Mouse (Mus musculus): ENCODE data around the gene Fn1. TPM values are rescaled to one million over a fixed set of nuclear protein-coding genes. Genes with fewer than 3 reads are reported as not detected.

The Fn1 gene
- polyA plus RNA-seq, 1 experiment from 2014 or later, result 89.2 TPM

- peaks cover 26% of the 10 kb centered on the region for H3K4me1 ChIP-seq
- peak; percentile 99 for ATAC-seq
- peak within 1 kb of the TSS; percentile 82 for H3K9ac ChIP-seq
- H3K27me3 ChIP-seq (replicated peaks), result no peaks in the 10 kb centered on the region
- peak within 1 kb of the TSS; percentile 98 for H3K4me2 ChIP-seq
- H3K4me3 ChIP-seq, result peak within 1 kb of the TSS; percentile 80
- no peaks in the 10 kb centered on the region for H3K9me3 ChIP-seq (replicated peaks)
- peaks cover 39% of the 10 kb centered on the region for H3K36me3 ChIP-seq
- under 1% methylated on average over 54 of the region's 55 CpGs for WGBS (ENCODE audit: insufficient replicate concordance)
- peak within 1 kb of the TSS; percentile 76 for H3K27ac ChIP-seq
Observed at GRCm38 (mm10) chr1:71556688-71557612, 96.0 kb downstream of the Fn1 start, which contains the start of gene Atic. TSS of gene Atic (plus strand) at chr1:71557150.

DNA sequence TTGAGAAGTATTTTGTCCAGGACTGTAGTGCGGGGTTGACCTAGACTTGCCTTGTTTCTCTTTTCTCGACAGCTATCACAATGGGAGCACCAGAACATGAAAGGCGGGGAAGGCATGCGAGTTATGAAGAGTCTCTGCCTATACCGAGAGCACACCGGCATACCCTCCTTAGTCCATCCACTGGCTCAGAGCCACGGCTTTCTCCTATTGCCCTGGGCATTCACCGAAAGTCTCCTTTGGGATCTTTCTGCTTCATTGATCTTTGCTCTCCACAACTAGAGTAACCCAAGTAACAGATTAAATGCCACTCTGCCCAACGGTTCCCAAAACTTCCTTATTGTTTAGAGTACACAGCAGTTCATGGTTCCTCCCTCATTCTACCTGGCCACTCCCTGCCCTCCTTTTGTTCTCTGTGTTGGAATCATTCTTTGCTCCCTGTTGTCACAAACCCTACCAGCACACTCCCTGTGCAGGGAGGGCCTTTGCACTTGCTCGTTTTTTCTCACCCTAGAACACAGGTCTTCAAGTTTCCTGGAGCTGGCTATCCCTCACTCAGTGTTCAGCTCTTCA is 102.3 kb downstream of the Fn1 start:
- no peak for ATAC-seq

GRCm38 (mm10) chr1:71540437-71540836 is 112.6 kb downstream of the Fn1 start:
- no peaks in the 10 kb centered on the region for H3K9me3 ChIP-seq (replicated peaks)
- H3K27me3 ChIP-seq (replicated peaks), result no peaks in the 10 kb centered on the region
- H3K4me3 ChIP-seq, result no peak overlapping the region
- no peaks in the 10 kb centered on the region for H3K36me3 ChIP-seq
- ATAC-seq, result no peak
- H3K4me2 ChIP-seq, result no peak overlapping the region
- H3K4me1 ChIP-seq, result no peaks in the 10 kb centered on the region
- no peak overlapping the region for H3K27ac ChIP-seq
- WGBS (ENCODE audit: insufficient replicate concordance), result 72% methylated on average over 3 of the region's 3 CpGs
- H3K9ac ChIP-seq, result no peak overlapping the region

More for the DNA sequence above, 102.3 kb downstream of the Fn1 start:
- Histone ChIP-seq H3K4me1 (no peaks in the 10 kb centered on the region), H3K4me2 (no peak overlapping the region), H3K36me3 (no peaks in the 10 kb centered on the region), H3K4me3 (no peak overlapping the region), H3K27ac (no peak overlapping the region), H3K9me3 (replicated peaks) (no peaks in the 10 kb centered on the region), H3K27me3 (replicated peaks) (no peaks in the 10 kb centered on the region), H3K9ac (no peak overlapping the region)
- 71% methylated on average over 10 of the region's 10 CpGs for WGBS (ENCODE audit: insufficient replicate concordance)

DNA sequence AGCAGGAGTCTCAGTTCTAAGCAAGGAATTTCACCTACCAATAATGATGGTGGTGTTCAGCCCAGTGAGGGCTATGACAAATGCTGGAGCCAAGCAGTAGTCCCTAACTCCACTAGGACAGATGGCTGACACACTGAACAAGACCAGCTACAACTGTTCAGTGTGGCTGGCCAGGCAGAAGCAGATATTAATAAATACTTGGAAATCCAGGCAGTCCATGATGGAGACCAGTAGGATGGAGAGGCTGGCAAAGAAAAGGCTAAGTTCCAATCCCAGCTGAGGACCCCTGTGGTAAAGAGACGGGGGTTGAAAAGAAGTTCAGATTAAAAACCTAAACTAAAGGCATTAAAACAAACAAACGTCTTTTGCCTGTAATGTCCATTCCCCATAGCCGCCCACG is 113.4 kb downstream of the Fn1 start:
- Histone ChIP-seq H3K4me1 (no peaks in the 10 kb centered on the region), H3K4me2 (no peak overlapping the region), H3K27ac (no peak overlapping the region), H3K4me3 (no peak overlapping the region), H3K27me3 (replicated peaks) (no peaks in the 10 kb centered on the region), H3K9ac (no peak overlapping the region), H3K9me3 (replicated peaks) (no peaks in the 10 kb centered on the region), H3K36me3 (no peaks in the 10 kb centered on the region)
- ATAC-seq, result no peak
- WGBS (ENCODE audit: insufficient replicate concordance), result 75% methylated on average over 4 of the region's 4 CpGs

Other genes starting within 250 kb of the Fn1 start
- gene Abca12, start 238.3 kb downstream of the Fn1 start, polyA plus RNA-seq (2016; fragmentation: Nextera tagmentation; extraction: Ambion mirVana), result not detected in 2 replicates
- 68.7 and 70.5 TPM in 2 replicates for gene Atic, start 96.0 kb downstream of the Fn1 start, polyA plus RNA-seq (2016; fragmentation: Nextera tagmentation; extraction: Ambion mirVana)